Mouse (Mus musculus) forebrain, embryonic 12.5 days (tissue): ENCODE data around the gene Tmtc4. TPM values are rescaled to one million over a fixed set of nuclear protein-coding genes. Genes with fewer than 3 reads are reported as not detected.

Source experiments
- ATAC-seq: fragments of 200-750 bp; cut with Nextera tagmentation; 2 replicates; pipeline ENCODE4 v1.8.0; 2017; ENCODE audit warnings: moderate TSS enrichment; ENCODE audit not compliant: low FRiP score
- H3K27ac ChIP-seq: fragments of 300-500 bp; sonication (generic); 2 replicates; pipeline ENCODE4 v1.5.1; 2016; ENCODE audit warnings: mild to moderate bottlenecking
- H3K27me3 ChIP-seq: fragments of 300-500 bp; sonication (generic); 2 replicates; pipeline ENCODE4 v1.6.1; 2016; ENCODE audit warnings: mild to moderate bottlenecking
- H3K36me3 ChIP-seq: fragments of 300-500 bp; sonication (generic); replicated peaks from 2 replicates; pipeline ENCODE4 v1.6.1; 2016; ENCODE audit warnings: mild to moderate bottlenecking
- H3K4me1 ChIP-seq: fragments of 300-500 bp; sonication (generic); 2 replicates; pipeline ENCODE4 v1.6.1; 2016
- H3K4me2 ChIP-seq: fragments of 300-500 bp; sonication (generic); 2 replicates; pipeline ENCODE4 v1.6.1; 2016; ENCODE audit warnings: mild to moderate bottlenecking, moderate library complexity
- H3K4me3 ChIP-seq: fragments of 300-500 bp; sonication (generic); replicated peaks from 2 replicates; pipeline ENCODE4 v1.5.1; 2016; ENCODE audit warnings: mild to moderate bottlenecking
- H3K9ac ChIP-seq: fragments of 300-500 bp; sonication (generic); 2 replicates; pipeline ENCODE4 v1.6.1; 2016; ENCODE audit warnings: mild to moderate bottlenecking
- H3K9me3 ChIP-seq: fragments of 300-500 bp; sonication (generic); 2 replicates; pipeline ENCODE4 v1.6.1; 2016
- WGBS: fragments of 180-500 bp; shearing (Covaris S2); methylation state at CpG from one replicate; pipeline ENCODE4 v1.1.7; 2016; 5-methylcytosine and 5-hydroxymethylcytosine counted together
- polyA plus RNA-seq: library from polyadenylated mRNA; unstranded; fragments of >200 nt; fragmentation: Nextera tagmentation; extraction: Ambion mirVana; gene quantifications from 2 replicates; pipeline ENCODE4 v1.2.1, GENCODE M21; 2016

Tmtc4 gene
- 37.3 and 39.3 TPM in 2 replicates for polyA plus RNA-seq

DNA sequence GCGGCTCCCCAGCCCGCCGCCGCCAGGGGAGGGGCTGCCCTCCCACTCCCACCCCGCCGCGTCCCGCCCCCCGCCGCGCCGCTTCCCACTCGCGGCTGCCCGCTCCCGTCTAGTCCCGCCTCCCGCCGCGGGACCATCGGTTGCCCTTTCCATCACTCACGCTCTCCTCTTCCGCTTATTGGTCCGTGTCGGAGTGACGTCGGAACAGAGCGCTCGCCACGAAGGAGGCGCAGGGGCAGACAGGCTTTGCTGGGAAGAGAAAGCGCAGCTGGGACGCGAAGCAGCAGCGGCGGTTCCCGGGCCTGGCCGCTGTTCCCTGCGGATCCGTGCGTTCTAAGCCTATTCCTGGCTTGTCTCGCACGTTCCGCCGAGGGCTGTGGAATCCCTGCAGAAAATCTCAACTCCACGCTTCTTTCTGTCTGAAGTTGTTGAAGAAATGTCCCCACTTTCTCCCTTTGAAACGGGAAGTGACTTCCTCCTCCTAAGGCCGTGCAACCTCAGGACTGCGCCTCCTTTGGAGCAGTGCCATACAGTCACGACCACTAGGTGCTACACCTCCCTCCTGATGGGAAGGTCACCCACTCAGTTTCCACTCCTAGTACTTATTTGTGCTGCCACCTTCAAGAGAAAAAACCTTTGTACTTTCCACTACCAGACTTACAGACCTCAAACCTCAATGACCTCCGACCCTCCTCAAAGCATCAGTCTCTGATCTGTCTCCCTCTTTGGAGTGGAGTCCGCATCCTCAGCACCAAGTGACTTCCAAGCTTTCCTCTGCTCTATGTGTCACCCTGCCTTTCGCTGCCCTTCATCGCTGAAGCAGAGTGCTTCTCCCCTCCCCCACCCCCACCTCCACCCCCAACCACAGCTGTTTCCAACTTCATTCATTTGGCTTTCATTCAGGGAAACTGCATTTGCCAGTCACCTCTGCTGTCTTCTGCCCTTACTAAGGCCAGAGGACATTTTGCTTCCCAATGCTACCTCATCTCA, at the start of gene Tmtc4:
Tmtc4 (minus strand) TSS at position 810 of the 990 bp plus-strand sequence.
- Histone ChIP-seq H3K4me1 (peaks cover 27% of the 10 kb centered on the region), H3K4me3 (peak within 1 kb of the TSS; percentile 89), H3K9ac (peak within 1 kb of the TSS; percentile 89), H3K27ac (peak within 1 kb of the TSS; percentile 93), H3K27me3 (no peaks in the 10 kb centered on the region), H3K4me2 (peak within 1 kb of the TSS; percentile 83), H3K36me3 (no peaks in the 10 kb centered on the region), H3K9me3 (no peaks in the 10 kb centered on the region)
- ATAC-seq: peak; percentile 99
- WGBS: under 1% methylated on average over 41 of the region's 54 CpGs

DNA sequence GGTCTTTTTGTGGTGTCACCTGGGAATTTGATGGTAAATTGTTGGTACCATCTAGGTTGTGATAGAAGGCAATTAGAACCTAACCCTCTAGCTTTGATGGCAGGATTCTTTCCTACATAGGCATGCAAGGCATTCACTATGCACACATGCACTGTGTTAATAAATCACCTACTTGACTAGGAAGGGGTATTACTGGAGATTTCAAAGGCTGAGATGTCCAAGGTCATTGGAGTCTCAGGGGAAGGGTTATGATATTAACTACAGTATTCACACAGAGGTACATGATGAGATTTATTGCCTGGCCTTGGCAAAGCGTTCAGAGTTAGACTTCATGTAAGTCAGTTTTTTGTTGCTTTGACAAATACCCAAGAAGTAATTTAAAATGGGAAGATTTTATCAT, 48.6 kb upstream of the Tmtc4 start:
- Histone ChIP-seq H3K9me3 (peaks cover 3% of the 10 kb centered on the region; the same call in 1 of the 2 replicates), H3K9ac (no peak overlapping the region), H3K36me3 (no peaks in the 10 kb centered on the region), H3K27ac (no peak overlapping the region), H3K4me3 (no peak overlapping the region), H3K4me2 (no peak overlapping the region), H3K27me3 (no peaks in the 10 kb centered on the region), H3K4me1 (no peaks in the 10 kb centered on the region)
- WGBS: 87% methylated on average over 1 of the region's 1 CpGs
- no peak for ATAC-seq

DNA sequence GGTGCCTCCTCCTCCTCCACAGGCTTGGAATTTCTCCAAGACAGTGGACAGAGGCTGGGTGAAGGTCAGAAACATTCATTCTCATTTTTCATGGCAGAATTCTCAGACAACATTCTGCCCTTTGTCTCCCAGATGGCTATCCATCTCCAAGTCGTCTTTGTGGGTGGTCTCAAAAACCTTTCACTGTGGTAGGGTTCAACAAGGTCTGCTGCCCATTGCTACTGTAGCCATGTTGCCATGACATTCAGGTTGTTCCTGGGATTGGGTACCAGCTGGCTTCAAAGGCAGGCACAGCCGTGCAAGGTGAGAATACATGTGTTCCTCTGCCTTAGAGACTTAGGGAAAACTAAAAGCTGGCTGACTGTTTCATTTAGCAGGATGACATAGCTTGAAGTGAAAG, 44.0 kb upstream of the Tmtc4 start:
- Histone ChIP-seq H3K9ac (no peak overlapping the region), H3K4me1 (no peaks in the 10 kb centered on the region), H3K9me3 (peaks cover 3% of the 10 kb centered on the region; the same call in 1 of the 2 replicates), H3K27me3 (no peaks in the 10 kb centered on the region), H3K27ac (no peak overlapping the region), H3K4me2 (no peak overlapping the region), H3K36me3 (no peaks in the 10 kb centered on the region), H3K4me3 (no peak overlapping the region)
- no peak for ATAC-seq
- 83% methylated on average over 2 of the region's 2 CpGs for WGBS

DNA sequence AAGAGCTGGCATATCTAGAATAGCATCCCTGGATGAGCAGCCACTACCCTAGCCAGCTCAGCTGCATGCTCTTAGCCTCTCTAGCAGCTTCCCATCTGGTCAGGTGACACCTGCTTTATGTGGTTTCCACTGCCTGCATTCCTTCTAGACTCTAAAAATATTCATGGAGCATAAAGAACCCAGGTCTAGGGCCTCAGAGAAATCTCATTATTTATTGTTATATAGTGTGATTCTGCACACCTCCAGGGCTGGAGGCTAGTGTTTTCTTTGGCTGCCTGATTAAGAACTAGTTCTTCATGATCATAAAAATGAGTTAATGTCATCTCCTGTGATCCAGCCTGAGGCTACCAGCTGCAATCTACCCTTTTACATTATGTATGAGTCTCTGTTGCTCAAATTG, 39.1 kb upstream of the Tmtc4 start:
- H3K27me3 ChIP-seq: no peaks in the 10 kb centered on the region
- no peak for ATAC-seq

DNA sequence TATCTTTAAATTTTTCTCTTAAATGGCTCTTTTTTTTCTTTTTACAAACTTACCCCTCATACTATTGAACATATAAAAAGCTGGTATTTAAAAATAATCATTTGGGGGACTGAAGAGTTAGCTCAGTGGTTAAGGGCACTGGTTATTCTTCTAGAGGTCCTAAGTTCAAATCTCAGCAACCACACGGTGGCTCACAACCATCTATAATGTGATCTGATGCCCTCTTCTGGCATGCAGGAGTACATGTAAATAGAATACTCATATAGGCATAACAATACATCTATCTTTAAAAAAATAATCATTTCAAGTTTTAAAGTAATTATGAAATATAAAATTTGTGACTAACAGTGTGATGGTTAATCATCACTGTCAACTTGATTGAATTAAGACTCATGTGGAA, 32.5 kb upstream of the Tmtc4 start:
- 95% methylated on average over 1 of the region's 1 CpGs for WGBS
- no peaks in the 10 kb centered on the region for H3K4me1 ChIP-seq
- no peak for ATAC-seq
- no peak overlapping the region for H3K4me3 ChIP-seq
- no peaks in the 10 kb centered on the region for H3K27me3 ChIP-seq
- H3K9me3 ChIP-seq: no peaks in the 10 kb centered on the region
- H3K4me2 ChIP-seq: no peak overlapping the region
- H3K9ac ChIP-seq: no peak overlapping the region
- H3K27ac ChIP-seq: no peak overlapping the region
- H3K36me3 ChIP-seq: no peaks in the 10 kb centered on the region

More for the DNA sequence above, 39.1 kb upstream of the Tmtc4 start:
- no peaks in the 10 kb centered on the region for H3K4me1 ChIP-seq
- no peaks in the 10 kb centered on the region for H3K9me3 ChIP-seq
- H3K36me3 ChIP-seq: no peaks in the 10 kb centered on the region
- H3K4me2 ChIP-seq: no peak overlapping the region
- H3K9ac ChIP-seq: no peak overlapping the region
- no peak overlapping the region for H3K4me3 ChIP-seq
- no peak overlapping the region for H3K27ac ChIP-seq

DNA sequence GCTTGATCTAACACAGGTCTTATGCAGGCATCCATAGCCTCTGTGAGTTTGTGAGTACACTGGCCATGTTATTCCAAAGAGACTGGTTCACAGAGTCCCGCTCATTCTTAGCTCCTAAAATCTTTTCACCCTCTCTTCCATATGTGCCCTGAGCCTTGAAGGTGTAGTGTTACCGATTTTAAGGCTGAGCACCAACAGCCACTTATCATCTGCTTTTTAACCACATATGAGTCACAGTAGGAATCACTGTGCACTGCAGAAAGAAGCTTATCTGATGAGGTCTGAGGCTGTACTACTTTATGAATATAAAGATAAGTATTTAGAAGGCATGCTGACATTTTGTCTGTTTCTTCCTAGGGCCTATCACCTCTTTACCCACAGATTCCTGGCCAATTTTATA, 31.9 kb upstream of the Tmtc4 start:
- no peak overlapping the region for H3K4me2 ChIP-seq
- H3K4me1 ChIP-seq: no peaks in the 10 kb centered on the region
- no peak overlapping the region for H3K27ac ChIP-seq
- H3K36me3 ChIP-seq: no peaks in the 10 kb centered on the region
- H3K9me3 ChIP-seq: no peaks in the 10 kb centered on the region
- no peak overlapping the region for H3K4me3 ChIP-seq
- 84% methylated on average over 2 of the region's 2 CpGs for WGBS
- H3K9ac ChIP-seq: no peak overlapping the region
- ATAC-seq: no peak
- H3K27me3 ChIP-seq: no peaks in the 10 kb centered on the region

DNA sequence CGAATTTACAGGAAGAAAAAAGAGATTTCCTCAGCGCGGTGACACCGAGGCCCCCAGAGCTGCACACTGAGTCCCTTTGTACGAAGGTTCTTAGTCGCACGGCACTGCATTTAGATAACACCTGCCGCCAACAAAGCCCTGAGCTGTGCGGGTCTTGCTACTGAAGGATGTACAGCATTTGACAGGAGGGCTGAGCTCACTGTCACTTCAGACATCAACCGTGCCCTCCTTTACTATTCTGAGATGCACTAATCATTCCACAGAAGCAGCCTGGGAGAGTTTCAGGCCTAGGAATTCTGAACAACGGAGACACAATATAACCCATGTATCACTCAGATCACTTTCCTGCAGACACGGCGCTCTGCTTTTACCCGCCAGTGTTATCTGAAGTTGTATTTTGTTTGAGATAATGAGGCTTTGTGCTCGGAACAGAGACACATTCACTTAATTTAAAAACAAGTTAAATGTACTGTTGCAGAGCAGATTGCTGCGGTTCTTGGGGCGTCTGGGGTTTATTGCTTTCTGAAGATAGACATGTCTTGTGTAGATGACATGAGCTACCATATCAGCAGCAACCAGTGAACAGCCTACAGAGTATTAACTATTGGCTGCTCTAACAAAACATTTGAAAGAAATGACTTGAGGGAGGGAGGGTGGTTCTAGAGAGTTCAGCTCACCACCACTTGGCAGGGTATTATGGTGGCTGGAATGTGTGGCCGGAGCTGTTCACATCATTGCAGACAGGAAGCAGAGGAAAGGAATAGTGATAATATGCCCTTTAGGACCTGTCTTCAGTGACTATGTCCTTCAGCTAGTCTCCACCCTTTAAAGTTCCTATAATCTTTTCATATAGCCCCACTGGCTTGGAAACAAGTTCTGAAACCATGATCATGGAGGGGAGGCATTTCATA, 25.5 kb upstream of the Tmtc4 start:
- H3K9me3 ChIP-seq: no peaks in the 10 kb centered on the region
- no peak overlapping the region for H3K4me2 ChIP-seq
- ATAC-seq: peak; percentile 78; the same call in 1 of the 2 replicates
- no peak overlapping the region for H3K4me3 ChIP-seq
- H3K4me1 ChIP-seq: peaks cover 12% of the 10 kb centered on the region
- no peak overlapping the region for H3K9ac ChIP-seq
- H3K36me3 ChIP-seq: no peaks in the 10 kb centered on the region
- no peaks in the 10 kb centered on the region for H3K27me3 ChIP-seq
- peak overlapping the region; percentile 61; the same call in 1 of the 2 replicates for H3K27ac ChIP-seq
- 50% methylated on average over 18 of the region's 18 CpGs for WGBS

DNA sequence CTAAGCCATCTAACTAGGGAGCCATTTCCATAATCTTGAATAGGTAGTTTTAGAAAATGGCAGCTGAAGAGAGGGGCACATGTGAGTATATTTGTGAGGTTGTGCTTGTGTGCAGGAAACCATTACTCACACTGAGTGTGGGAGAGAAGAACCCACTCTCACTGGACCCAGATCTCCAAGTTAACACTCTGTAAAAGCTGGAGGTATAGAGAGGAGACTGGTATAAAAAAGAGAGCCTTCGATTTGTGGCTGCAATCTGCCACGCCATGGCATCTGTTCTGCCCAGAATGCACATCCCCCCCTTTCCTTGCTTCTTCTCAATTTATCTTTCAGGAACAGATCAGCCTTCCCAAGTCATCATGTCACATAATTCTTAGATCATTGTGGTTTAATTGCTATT, 24.8 kb upstream of the Tmtc4 start:
- peak; percentile 23; the same call in 1 of the 2 replicates for ATAC-seq
- H3K4me3 ChIP-seq: no peak overlapping the region
- peak overlapping the region; percentile 61; the same call in 1 of the 2 replicates for H3K27ac ChIP-seq
- H3K27me3 ChIP-seq: no peaks in the 10 kb centered on the region
- H3K9ac ChIP-seq: no peak overlapping the region
- no peaks in the 10 kb centered on the region for H3K36me3 ChIP-seq
- H3K9me3 ChIP-seq: no peaks in the 10 kb centered on the region
- no peak overlapping the region for H3K4me2 ChIP-seq
- H3K4me1 ChIP-seq: peaks cover 12% of the 10 kb centered on the region
- WGBS: 58% methylated on average over 2 of the region's 2 CpGs

DNA sequence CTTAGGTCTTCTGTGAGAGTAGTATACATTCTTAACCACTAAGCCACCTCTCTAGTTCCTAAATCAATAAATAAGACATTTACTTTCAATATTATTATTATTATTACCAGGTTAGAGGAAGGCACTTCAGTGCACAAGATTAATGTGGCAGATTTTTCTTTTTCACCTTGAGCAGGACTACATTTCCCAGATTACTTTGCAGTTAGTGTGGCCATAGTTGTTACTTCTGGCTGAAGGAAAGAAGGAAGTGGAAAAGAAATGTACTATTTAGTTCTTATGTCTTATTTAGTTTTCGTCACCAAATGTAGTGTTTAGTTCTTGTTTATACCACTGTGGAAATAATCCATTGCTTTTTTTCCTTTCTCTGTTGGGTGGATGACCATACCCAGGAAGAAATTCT, 19.9 kb upstream of the Tmtc4 start:
- Histone ChIP-seq H3K36me3 (no peaks in the 10 kb centered on the region), H3K9ac (no peak overlapping the region), H3K4me3 (no peak overlapping the region), H3K4me2 (no peak overlapping the region), H3K27me3 (no peaks in the 10 kb centered on the region), H3K27ac (no peak overlapping the region), H3K4me1 (peaks cover 5% of the 10 kb centered on the region; the same call in 1 of the 2 replicates), H3K9me3 (no peaks in the 10 kb centered on the region)
- WGBS: 79% methylated on average over 1 of the region's 1 CpGs
- no peak for ATAC-seq

DNA sequence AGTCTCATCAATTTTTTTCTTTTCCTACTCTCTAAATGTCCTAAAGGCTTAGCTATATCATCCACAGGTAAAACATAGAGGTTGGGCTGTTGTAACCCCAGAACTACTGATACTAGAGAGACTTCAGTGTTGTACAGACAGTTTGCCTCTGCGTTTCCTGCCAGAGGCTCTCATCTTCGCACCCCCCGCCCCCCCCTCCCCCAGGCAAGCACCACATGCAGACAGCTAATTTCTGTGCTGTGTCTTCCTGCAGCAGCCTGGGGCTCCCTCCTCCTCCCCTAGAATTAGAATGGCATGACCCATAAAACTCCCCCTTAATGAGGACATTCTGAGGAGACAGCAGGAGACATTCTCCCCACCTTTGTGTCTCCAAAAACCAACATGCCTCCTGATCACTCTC, 17.6 kb upstream of the Tmtc4 start:
- 53% methylated on average over 3 of the region's 3 CpGs for WGBS

DNA sequence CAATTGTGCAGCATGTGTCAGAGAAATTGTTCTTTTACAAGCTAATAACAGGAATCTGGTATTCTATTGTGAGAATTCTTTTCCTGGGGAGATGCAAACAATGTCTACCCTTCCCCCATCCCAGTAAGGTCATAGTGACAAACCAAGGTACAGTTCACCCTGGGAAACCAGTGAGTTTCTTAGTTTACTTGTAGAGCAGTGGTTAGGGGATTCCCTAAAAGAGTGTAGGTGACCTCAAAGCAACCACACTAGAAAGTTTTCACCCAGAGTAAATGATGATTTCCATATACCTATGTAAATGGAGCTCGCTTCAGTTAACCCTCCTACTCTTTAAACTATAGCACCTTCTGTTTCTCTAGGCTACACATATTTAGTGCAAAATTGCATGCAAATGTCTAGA, 13.6 kb upstream of the Tmtc4 start:
- no peaks in the 10 kb centered on the region for H3K4me1 ChIP-seq
- H3K27me3 ChIP-seq: no peaks in the 10 kb centered on the region
- no peak overlapping the region for H3K4me2 ChIP-seq
- WGBS: 73% methylated on average over 1 of the region's 1 CpGs
- H3K4me3 ChIP-seq: no peak overlapping the region
- no peak overlapping the region for H3K27ac ChIP-seq
- H3K36me3 ChIP-seq: no peaks in the 10 kb centered on the region
- no peak overlapping the region for H3K9ac ChIP-seq
- ATAC-seq: no peak
- no peaks in the 10 kb centered on the region for H3K9me3 ChIP-seq

More for the DNA sequence above, 17.6 kb upstream of the Tmtc4 start:
- Histone ChIP-seq H3K9ac (no peak overlapping the region), H3K4me2 (no peak overlapping the region), H3K4me1 (no peaks in the 10 kb centered on the region), H3K4me3 (no peak overlapping the region), H3K9me3 (no peaks in the 10 kb centered on the region), H3K27me3 (no peaks in the 10 kb centered on the region), H3K36me3 (no peaks in the 10 kb centered on the region), H3K27ac (no peak overlapping the region)
- ATAC-seq: no peak

DNA sequence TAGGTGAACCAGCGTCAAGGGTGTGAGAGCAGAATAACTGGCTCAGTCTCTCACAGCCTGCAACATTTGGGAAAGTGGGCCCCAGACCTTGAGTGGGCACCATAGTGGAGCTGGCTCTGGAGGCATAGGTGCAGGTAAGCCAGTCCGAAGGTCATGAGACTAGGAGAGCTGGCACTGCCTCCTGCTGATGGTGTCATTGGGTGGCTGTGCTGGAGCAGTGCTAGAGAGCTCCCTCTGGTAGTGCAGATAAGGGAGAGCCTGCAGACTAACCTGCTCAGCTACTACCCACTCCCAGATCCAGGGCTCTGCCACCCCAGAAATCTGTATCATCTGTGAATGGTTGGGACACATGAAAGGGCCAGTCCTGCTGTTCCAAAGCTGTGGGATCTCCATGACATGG, 10.1 kb upstream of the Tmtc4 start:
- no peak for ATAC-seq
- 95% methylated on average over 2 of the region's 2 CpGs for WGBS
- Histone ChIP-seq H3K4me2 (no peak overlapping the region), H3K36me3 (no peaks in the 10 kb centered on the region), H3K27ac (no peak overlapping the region), H3K9me3 (no peaks in the 10 kb centered on the region), H3K4me1 (no peaks in the 10 kb centered on the region), H3K4me3 (no peak overlapping the region), H3K27me3 (no peaks in the 10 kb centered on the region), H3K9ac (no peak overlapping the region)
